Mouse (Mus musculus) kidney, postnatal 4 days (tissue): ENCODE measurements at regions not wholly inside any gene's neighbourhood (a gene's known extent, or its start where the extent isn't known, plus 50 kb on each side); places are given as distances from the start of the nearest gene placed in this dataset.

Source experiments
- DNase-seq, 2 experiments: peaks; one replicate each; pipeline ENCODE4 v3.0.0; 2021; ENCODE audit warnings: mixed read lengths in 2 of 2

GRCm38 (mm10) chr4:39508866-39509265 is 58.8 kb downstream of the 1700009N14Rik start:
- no peak for DNase-seq

- DNase-seq = no peak
Measured at GRCm38 (mm10) chr4:39527492-39527891, 77.4 kb downstream of the 1700009N14Rik start.

- DNase-seq = no peak
Measured at GRCm38 (mm10) chr4:39528661-39529060, 78.6 kb downstream of the 1700009N14Rik start.

GRCm38 (mm10) chr4:39556101-39556763 is 106.1 kb downstream of the 1700009N14Rik start:
- DNase-seq = no peak

- no peak for DNase-seq
Measured at GRCm38 (mm10) chr4:39597426-39597825, 147.3 kb downstream of the 1700009N14Rik start.

GRCm38 (mm10) chr4:39605046-39605445 is 155.0 kb downstream of the 1700009N14Rik start:
- DNase-seq = no peak

- no peak for DNase-seq
Measured at GRCm38 (mm10) chr4:39644136-39644535, 194.0 kb downstream of the 1700009N14Rik start.

- DNase-seq = no peak
Measured at GRCm38 (mm10) chr4:39644849-39645248, 194.8 kb downstream of the 1700009N14Rik start.

GRCm38 (mm10) chr4:39660538-39660937 is 210.4 kb downstream of the 1700009N14Rik start:
- DNase-seq = no peak

GRCm38 (mm10) chr4:39672609-39673008 is 222.5 kb downstream of the 1700009N14Rik start:
- DNase-seq = no peak

- DNase-seq = no peak
Measured at GRCm38 (mm10) chr4:39695236-39695635, 245.1 kb downstream of the 1700009N14Rik start.

GRCm38 (mm10) chr4:39697565-39697964 is 247.5 kb downstream of the 1700009N14Rik start:
- DNase-seq = peak; percentile 69 to 73

GRCm38 (mm10) chr4:39699347-39699746 is 249.3 kb downstream of the 1700009N14Rik start:
- DNase-seq = no peak

- no peak for DNase-seq
Measured at GRCm38 (mm10) chr4:39717477-39717876, 267.4 kb downstream of the 1700009N14Rik start.

- no peak for DNase-seq
Measured at GRCm38 (mm10) chr4:39718691-39719090, 268.6 kb downstream of the 1700009N14Rik start.

GRCm38 (mm10) chr4:39719951-39720350 is 269.9 kb downstream of the 1700009N14Rik start:
- DNase-seq = no peak

- no peak for DNase-seq
Measured at GRCm38 (mm10) chr4:39721524-39721923, 271.4 kb downstream of the 1700009N14Rik start.

- no peak for DNase-seq
Measured at GRCm38 (mm10) chr4:39765586-39765985, 315.5 kb downstream of the 1700009N14Rik start.

- DNase-seq = no peak
Measured at GRCm38 (mm10) chr4:39791096-39791495, 341.0 kb downstream of the 1700009N14Rik start.

GRCm38 (mm10) chr4:39809950-39810349 is 332.9 kb upstream of the Aco1 start:
- no peak for DNase-seq

GRCm38 (mm10) chr4:39812766-39813165 is 330.1 kb upstream of the Aco1 start:
- no peak for DNase-seq

GRCm38 (mm10) chr4:39815620-39816019 is 327.3 kb upstream of the Aco1 start:
- DNase-seq = no peak

- no peak for DNase-seq
Measured at GRCm38 (mm10) chr4:39817675-39818074, 325.2 kb upstream of the Aco1 start.

GRCm38 (mm10) chr4:39833634-39834033 is 309.2 kb upstream of the Aco1 start:
- no peak for DNase-seq
